Mouse (Mus musculus) heart, adult 2 months (tissue): ENCODE results near the gene Macrod2.

ENCODE experiments used
- CTCF ChIP-seq: fragments of 200-600 bp; IDR thresholded peaks from 2 replicates; pipeline ENCODE4 v1.8.1; 2022; ENCODE audit warnings: antibody characterized with exemption, mild to moderate bottlenecking, moderate library complexity
- EP300 ChIP-seq: fragments of 200-500 bp; IDR thresholded peaks from 2 replicates; pipeline ENCODE4 v1.6.1; 2011; ENCODE audit warnings: low read depth, low read length, control low read depth; ENCODE audit not compliant: insufficient read depth

GRCm38 (mm10) chr2:141522081-141522480 lies 1127.0 kb downstream of the Macrod2 start:
- TF ChIP-seq CTCF (no peak), EP300 (no peak)
